Mouse (Mus musculus) retina, adult 2 months (tissue): ENCODE data around the gene Stk40.
"Not testable (repeated sequence)": the region's sequence is repeated elsewhere in the genome, so short reads cannot be mapped to it uniquely, and the experiment has no call there.

Source experiments
- DNase-seq: peaks from one replicate; pipeline ENCODE4 v3.0.0-alpha.2; 2012; ENCODE audit warnings: low read depth, low spot score

The Stk40 gene

DNA sequence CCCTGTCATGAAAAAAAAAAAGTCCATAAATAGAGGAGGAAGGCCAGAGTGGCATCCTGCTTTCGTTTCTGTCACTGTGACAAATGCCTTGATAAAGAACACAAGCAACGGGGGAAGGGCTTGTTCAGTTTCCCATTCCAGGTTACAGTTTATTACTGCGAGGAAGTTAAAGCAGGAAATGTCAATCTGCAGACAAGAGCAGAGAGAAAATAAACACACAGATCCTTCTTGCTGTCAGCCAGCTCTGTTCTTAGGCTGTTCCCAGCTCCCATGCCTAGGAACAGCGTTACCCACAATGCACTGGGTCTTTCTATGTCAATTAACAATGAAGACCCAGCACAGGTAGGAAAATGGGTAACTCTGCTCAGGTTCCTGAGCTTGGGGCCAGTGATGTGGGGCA lies 51.4 kb downstream of the Stk40 start:
- DNase-seq: no peak

DNA sequence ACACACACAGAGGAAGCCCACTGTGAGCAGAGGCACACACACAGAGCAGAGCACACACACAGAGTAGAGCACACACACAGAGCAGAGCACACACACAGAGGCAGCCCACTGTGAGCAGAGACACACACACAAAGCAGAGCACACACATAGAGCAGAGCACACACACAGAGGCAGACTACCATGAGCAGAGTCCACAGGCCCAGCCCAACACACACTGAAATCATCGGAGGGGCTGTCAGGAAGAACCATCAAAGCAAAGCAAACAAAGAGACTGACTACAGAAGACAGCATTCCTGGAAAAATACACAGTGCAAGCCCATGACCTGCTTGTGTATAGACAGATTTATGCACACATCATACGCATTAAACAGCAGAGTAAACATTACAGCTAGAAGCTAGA lies 52.1 kb downstream of the Stk40 start:
- DNase-seq: no peak

DNA sequence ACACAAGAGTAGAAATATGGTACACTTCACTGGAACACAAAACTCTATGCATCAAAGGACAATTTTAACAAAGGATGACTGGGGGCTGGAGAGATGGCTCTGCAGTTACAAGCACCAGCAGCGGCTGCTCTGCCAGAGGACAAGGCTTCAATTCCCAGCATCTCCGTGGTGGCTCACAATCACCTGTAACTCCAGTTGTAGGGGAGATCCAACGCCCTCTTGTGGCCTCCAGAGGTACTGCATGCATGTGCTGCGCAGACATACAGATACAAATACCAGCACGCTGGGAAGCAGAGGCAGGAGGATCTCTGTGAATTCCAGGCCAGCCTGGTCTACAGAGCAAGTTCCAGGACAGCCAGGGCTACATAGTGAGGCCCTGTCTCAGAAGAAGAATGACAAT lies 52.9 kb downstream of the Stk40 start:
- no peak for DNase-seq

DNA sequence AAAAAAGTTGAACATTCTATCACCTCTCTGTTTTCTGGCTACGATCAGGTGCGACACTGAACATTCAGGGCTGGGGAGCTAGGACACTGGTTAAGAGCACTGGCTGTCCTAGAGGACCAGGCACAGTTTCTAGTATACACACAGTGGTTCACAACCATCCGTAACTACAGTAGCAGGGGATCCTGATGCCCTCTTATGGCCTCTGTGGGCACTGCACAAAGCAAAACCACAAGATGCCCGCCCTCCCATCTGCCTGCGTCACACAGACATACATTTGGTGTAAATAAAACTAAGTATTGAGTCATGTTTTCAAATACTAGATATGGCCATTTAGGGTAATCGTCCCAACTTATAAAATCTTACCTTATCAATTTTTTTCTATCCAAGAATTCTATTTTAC lies 53.8 kb downstream of the Stk40 start:
- DNase-seq: no peak

DNA sequence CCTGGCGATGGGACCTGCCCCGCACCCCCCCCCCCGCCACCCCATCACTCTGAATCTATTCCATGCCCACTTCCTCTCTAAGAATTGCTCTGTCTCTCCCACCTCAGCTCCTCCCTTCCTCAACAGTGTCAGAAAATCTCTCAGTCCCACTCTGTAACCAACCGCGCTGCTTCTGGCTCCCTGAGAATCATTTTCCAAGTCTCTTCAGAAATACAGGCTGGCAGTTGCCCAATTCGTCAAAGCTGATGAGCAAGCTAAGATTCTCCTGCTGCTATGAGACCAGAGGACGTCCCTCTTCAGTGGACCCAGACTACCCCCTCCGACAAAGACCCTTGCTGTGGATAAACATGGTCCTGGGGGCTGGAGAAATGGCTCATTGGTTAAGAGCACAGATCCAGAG lies 55.7 kb downstream of the Stk40 start:
- DNase-seq: no peak

DNA sequence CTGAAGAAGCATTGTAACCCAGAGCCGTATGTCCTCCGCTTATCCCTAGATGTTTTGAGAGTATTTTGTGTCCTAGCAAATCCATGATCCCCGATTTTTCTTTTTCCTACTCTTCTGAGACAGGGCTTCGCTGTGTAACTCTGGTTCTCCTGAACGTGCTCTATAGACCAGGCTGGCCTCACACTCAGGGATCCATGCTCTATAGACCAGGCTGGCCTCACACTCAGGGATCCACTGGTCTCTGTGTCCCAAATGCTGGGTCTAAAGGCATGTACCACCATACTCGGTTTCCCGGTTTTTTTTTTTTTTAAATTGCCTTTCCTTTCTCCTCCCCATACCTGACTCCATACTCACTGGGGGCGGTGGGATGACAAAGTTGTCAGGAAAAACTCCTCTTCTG lies 57.2 kb downstream of the Stk40 start:
- DNase-seq: no peak

DNA sequence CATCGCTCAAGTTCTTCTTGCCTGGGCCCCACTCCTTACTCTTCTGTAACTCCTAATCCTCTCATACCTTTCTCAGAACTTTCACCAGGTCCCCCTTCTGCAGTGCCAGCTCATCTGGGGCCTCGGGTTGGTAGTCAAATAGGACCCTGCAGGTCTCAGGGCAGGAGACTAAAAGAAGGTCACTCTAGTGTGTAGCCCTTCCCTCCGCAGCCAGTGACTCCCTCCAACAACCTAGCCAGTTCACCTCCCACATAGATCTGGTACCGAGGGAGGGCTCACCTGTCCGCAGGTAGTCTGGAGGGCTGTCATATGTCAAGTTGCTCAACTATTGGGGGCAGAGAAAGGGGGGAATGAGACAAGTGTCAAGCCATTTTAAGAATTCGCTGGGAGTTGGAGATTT lies 57.7 kb downstream of the Stk40 start:
- no peak for DNase-seq

DNA sequence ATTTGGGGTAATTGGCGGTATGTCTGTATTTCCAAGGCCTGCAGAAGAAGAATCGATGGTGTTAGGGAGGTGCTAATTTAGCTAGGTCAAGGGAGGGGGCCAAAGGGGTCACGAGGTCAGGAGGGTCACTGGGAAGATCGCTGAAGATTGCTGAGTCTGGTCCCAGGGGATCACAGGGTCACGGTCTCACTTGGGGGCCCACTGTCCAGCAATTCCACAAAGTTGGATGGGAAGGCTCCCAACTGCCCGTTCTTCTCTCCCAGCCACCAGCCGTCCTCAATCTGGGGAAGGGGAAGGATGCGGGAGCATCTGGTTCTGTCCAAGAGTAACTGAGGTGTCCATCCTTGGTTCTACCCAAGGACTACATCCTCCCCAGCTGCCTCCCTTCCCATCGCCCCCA lies 58.2 kb downstream of the Stk40 start:
- no peak for DNase-seq

DNA sequence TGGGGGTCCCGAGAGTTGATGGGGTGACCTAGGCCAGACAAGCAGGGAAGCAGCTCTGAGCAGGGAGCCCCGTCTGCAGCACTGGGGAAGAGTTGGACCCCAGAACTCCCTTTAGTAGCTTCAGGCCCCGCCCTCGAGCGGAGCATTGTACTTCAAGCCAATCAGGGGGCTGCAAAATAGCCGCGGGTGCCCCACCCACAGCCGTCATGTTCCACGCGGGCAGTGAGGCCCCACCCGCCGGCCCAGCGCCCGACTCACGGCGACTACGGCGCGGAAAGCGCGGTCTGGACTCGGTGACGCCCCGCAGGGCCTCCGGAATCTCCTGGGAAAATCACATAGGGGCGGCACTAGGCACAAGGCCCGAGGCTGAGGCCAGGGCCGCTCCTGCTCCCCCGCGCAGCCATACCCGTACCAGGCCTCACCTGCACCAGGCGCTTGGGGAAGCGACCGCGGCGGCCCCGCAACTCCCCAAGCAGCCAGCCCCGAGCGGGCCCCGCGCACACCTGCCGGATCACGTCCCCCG lies 58.8 kb downstream of the Stk40 start:
- no peak for DNase-seq

DNA sequence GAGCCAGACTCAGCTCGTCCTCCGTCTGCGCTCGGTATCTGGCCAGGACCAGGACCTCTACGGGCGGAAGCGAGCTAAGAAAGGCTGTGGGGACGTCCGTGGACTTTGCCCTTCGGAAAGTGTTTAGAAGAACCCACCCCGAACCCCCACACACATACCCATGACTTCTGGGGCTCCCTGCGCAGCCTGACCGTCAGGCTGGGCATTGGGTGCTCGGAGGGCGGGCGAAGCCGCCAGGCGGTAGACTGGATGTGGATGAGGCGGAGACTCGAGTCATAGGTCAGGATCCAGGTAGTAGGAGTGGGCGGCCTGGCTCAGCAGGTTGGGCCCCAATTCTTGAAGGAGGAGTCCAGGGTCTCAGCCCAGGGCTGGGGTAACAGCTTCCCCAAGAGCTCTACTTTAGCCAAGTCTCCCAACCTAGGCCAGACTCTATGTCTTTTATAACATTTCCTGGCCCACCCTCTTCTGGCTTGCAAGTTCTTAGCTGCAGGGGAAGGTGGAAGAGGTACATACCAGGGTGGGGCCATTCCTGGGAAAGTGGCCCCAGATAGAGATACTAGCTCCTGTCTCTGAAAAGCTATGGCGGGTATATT lies 59.4 kb downstream of the Stk40 start, which contains the start of gene Sh3d21:
Gene Sh3d21 (minus strand): TSS at position 425 of the 593 bp plus-strand sequence.
- DNase-seq: no peak

DNA sequence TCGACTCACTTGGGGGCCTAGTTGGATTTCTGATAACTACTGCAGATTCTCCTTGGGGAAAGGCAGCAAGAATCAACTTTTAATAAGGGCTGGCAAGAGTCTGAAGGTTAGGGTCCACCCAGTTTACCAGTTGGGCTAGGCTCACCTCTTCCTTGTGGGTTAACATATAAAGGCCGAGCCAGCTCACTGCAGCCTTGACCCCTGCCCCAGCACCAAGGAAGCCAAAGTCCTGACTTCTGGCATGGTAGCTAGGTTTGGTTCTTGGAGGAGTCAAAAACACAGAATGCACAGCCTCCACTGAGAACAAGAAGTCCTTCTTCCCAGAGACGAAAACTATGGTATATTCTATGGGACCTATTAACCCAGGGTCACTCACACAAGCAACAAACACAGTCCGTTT lies 59.9 kb downstream of the Stk40 start:
- DNase-seq: no peak

DNA sequence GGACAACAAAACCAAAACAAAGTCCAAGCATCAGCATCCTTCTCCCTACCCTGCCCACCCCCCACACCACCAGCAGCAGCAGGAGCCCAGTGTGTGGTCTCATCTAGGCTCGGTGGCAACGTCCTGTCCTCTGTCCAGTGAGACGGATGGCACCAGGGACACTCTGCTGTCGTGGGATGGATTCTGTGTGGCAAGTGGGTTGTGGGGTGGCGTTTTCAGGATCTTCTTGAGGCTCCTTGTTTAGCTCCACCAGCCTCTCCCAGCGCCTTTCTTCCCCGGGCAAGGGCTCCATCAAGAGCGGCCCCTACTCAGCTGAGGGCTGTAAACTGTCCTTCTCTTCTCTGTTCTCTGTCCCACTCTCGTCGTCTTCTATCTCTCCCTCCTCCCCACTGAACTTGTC lies 61.3 kb downstream of the Stk40 start:
- DNase-seq: not testable (repeated sequence)

DNA sequence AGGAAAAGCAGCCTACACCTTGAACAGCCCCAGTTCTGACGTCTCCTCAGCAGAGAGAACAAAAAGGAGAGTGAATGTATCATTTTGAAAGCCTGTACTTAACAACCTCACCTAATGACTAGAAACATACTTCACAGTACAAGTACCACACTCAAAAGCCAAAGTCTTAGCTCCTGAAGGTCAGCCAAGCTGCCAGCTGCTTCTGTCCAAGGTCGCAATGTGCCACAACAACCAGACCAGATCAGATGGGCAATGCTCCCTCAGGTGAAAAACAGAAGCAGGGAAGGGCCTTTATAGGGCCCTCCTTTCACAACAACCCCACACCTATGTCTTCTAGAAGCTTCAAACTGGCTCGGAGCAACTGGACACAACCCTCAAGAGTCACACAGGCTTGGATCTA lies 62.3 kb downstream of the Stk40 start:
- no peak for DNase-seq

DNA sequence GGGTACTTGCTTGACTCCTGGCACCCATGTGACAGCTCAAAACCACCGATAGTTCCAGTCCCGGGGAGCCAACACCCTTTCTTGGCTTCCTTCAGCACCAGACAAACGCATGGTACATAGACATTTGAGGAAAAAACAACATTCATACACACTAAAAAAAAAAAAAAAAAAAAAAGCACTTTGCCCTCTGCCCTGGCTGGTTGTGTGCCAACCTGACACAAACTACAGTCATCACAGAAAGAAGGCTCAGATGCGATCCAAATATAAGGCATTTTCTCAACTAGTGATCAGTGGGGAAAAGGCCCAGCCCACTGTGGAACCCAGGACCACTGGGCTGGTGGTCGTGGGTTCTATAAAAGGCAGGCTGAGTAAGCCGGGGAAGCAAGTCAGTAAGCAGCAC lies 65.1 kb downstream of the Stk40 start:
- DNase-seq: no peak

DNA sequence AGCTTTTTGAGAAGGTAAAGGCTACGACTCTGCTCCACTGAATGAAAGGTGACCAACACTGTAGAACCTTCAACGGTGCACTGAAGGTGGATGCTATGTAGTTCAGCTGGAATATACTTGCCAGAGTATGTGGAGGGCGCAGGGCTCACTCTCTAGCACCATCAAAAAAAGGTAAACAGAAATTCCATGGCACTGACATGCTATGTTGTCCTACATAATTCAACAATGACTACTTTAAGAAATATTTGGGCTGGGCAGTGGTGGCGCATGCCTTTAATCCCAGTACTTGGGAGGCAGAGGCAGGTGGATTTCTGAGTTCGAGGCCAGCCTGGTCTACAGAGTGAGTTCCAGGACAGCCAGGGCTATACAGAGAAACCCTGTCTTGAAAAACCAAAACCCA lies 67.0 kb downstream of the Stk40 start:
- DNase-seq: not testable (repeated sequence)

DNA sequence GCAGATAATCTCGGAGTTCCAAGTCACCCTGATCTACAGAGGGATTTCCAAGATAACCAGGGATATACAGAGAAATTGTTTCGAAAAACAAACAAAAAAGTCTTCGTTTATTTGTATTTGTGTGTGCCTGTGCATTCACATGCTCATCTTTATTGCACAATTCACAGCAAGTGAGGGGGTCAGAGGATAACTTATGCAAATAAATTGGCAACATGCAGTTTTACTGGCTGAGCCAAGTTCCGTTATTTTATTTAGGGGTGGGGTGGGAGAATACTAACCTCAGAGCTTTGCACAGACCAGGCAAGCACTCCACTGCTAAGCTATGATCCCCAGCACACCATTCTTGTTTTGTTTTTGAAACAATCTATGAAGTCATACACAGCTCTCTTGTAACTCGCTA lies 70.0 kb downstream of the Stk40 start:
- DNase-seq: no peak

DNA sequence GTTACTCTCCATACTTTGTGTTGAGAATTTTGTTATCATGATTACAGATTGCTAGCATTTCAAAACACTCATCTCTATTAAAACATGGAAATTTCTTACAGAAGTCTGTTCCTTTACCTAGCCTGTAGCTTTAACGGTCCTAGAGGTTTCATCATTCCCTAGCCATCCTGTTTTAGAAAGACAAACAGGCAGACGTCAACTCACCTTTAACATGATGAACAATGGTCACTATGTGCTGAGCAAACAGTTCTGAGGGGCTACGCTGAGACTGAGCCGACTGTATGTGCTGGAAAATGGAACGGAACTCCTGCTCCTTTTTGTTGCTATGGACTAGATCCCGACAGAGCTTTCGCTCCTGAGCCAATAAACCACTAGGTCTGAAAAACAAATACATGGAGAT lies 72.2 kb downstream of the Stk40 start:
- not testable (repeated sequence) for DNase-seq

DNA sequence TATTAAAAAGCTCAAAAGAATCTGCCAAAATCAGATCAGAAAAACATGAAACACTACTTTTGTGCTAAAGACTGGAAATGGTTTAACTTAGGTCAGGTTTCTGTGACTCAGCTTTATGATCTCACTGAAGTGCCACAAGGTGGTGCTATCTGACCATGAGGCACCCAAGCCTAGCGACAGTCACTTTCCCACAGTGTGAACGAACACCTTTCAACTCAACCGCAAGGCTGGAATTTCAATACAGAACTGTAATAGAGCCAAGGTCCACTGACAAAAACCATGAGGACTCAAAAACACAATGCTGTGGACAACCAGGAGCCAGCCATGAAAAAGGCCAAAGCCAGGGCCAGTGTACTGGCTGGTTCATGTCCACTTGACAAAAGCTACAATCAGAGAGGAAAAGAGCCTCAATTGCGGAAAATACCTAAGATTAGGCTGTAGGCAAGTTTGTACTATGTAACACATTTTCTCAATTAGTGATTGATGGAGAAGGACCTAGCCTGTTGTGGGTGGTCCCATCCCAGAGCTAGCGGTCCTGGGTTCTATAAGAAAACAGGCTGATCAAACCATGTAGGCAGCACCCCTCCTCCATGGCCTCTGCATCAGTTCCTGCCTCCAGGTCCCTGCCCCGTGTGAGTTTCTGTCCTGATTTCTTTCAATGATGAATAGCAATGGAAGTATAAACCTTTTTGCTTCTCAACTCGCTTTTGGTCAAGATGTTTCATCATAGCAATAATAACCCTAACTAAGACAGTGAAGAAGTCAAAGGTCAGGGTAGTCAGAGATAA lies 77.6 kb downstream of the Stk40 start:
- DNase-seq: peak; percentile 42

DNA sequence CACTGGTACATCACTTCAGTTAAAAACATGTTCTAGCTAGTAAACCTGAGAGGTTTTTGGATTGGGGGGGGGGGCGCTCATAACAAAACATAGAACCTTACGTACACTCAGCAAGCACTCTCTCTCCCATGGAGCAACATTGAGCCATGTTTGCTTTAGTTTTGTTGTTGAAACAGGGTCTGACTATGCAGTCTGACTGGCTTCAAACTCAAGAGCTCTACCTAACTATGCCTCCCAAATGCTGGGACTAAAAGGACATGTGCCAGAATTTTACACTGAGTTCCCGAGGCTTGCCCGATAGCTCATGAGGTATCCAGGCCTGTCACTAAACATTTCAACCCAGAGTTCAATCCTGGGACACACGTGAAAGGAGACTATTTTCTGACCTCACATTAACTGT lies 79.3 kb downstream of the Stk40 start:
- no peak for DNase-seq

DNA sequence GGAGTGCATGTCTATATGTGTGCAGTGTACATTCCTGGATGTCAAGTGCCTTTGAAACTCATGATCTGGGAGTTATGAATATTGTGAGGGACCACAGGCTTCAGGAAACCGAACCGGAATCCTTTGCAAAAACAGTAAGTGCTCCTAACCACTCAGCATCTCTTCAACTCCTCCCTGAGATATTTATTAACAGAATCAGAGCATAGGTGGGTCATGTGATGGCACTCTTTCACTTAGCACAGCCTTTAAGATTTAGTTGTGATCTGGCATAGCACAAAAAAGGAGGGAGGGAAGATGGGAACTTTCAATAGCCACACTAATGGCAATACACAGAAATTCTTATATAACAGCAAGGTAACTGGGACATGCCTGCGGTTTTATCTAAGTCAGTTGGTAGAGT lies 83.3 kb downstream of the Stk40 start:
- no peak for DNase-seq
